Mouse (Mus musculus): ENCODE measurements around the gene Izumo2. TPM values are rescaled to one million over a fixed set of nuclear protein-coding genes. Genes with fewer than 3 reads are reported as not detected.
"Not testable (repeated sequence)": the region's sequence is repeated elsewhere in the genome, so short reads cannot be mapped to it uniquely, and the experiment has no call there.

Gene Izumo2
- total RNA-seq, 2 experiments from 2014 or later: not detected

DNA sequence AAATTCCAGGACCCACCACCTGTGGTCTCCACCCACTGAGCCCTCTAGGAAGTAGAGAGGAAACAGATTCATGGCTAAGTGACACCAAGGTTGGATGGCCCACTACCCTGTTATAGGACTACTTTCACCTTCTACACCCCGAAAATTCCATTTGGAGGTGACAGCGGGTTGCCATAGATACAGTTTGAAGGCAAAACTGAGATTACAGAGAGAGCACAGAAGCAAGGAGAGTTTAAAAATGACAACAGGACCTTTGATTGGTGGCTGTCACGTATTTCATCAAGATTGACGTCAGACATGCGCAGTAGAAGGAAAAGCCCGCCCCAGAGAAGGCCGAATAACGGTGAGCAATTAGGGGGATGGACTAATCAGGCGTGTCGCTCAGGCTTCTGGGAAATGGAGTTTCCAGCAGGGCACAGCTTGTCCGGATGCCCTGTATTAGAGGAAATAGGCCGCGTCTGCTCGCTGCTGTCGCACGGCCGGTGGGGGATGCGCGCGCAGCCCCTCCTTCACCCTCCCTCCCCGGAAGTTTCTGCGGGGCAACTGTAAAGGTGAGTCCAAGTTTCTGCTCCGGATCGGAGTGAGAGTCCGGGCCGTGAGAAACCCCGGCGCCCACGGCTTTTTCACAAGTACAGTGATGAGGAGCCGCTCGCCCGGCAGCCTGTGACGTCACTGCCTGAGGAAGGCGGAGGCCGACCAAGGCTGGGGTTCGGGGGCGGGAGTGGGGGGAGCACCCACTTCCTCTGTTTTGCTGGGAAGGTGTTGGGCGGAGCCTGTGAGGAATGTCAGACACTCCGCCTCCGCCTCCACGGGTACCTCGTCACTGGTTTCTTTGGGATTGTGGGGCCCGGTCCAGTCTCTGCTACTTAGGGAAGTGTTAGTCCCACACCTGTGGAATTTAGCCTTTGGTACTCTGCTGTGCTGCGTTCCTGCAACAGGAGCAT is 39.8 kb downstream of the Izumo2 start, which contains the start of gene Vrk3:
Gene Vrk3, plus strand, starts transcription at position 313 of the 944 bp plus-strand sequence.
- ATAC-seq (replicated peaks; ENCODE audit: low FRiP score, low TSS enrichment, poor library complexity, severe bottlenecking): peak; percentile 98

DNA sequence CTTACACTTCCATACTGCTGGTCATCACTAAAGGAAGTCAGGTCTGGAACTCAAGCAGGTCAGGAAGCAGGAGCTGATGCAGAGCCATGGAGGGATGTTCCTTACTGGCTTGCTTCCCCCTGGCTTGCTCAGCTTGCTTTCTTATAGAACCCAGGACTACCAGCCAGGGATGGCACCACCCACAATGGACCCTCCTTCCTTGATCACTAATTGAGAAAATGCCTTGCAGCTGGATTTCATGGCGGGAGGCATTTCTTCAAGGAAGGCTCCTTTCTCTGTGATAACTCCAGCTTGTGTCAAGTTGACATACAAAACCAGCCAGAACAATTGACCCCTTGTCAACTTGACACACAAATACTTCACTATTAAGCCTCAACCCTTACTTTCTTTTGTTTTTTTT is 42.4 kb downstream of the Izumo2 start, which contains the start of gene Zfp473:
Gene Zfp473, minus strand, starts transcription at position 101 of the 400 bp plus-strand sequence.
- ATAC-seq (replicated peaks; ENCODE audit: low FRiP score, low TSS enrichment, poor library complexity, severe bottlenecking): not testable (repeated sequence)

DNA sequence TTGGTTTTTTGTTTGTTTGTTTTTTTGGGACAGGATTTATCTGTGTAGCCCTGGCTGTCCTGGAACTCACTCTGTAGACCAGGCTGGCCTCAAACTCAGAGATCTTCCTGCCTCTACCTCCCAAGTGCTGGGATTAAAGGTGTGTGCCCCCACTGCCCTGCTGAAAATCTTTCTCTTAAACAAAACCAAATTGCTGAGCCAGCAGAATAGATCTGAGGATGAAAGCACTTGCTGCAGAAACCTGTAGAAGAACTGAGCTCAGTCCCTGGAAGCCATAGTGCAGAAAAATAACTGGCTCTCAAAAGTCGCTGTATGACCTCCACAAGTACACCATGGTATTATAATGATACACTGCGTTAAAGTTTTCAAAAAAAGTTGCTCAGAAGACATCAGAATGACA is 48.6 kb downstream of the Izumo2 start:
- ATAC-seq (replicated peaks; ENCODE audit: low FRiP score, low TSS enrichment, poor library complexity, severe bottlenecking): no peak

DNA sequence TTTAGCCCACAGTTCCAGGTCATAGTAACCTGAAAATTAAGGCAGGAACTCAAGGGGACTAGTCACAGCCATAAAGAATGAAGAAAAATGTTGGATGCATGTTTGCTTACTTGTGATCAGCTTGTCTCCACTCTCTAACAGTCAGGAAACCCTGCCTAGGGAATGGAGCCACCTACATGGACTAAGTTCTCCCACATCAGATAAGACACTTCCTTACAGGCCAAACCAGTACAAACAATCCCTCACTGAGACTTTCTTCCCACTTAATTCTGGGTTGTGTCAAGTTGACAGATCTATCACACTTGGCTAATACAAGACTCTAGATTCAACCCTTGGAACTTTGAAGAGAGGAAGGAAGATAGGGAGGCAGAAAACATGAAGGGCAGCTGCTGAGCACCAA is 51.8 kb downstream of the Izumo2 start:
- no peak for ATAC-seq (replicated peaks; ENCODE audit: low FRiP score, low TSS enrichment, poor library complexity, severe bottlenecking)

DNA sequence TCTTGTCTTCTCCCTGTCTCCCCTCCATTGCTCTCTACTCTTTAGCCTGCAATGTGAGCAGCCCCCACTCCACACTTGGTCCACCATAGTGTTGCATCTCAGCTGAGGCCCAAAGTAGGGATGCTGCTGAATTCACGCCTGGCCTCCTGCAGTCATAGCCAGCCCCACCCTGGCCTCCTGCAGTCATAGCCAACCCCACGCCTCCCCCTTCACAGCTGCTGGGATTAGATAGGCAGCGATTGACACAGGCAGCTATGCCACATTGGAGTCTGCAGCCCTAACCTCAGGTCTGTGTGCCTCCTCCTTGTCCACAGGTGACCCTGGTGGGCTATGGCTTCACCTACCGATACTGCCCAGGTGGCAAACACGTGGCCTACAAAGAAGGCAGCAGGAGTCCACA is 59.6 kb downstream of the Izumo2 start:
- peak; percentile 42 for ATAC-seq (replicated peaks; ENCODE audit: low FRiP score, low TSS enrichment, poor library complexity, severe bottlenecking)

Other genes with a start within 250 kb of the Izumo2 start
- not detected in 2 replicates for gene Aspdh, start 243.4 kb upstream of the Izumo2 start, total RNA-seq (2014; fragmentation: Nextera tagmentation)
- gene Aspdh, start 243.4 kb upstream of the Izumo2 start, total RNA-seq (2017): not detected in 2 replicates
- gene Josd2, start 240.8 kb upstream of the Izumo2 start, total RNA-seq (2014; fragmentation: Nextera tagmentation): 73.4 and 96.5 TPM in 2 replicates
- 25.0 and 30.6 TPM in 2 replicates for gene Josd2, start 240.8 kb upstream of the Izumo2 start, total RNA-seq (2017)
- 62.8 and 83.9 TPM in 2 replicates for gene Emc10, start 212.2 kb upstream of the Izumo2 start, total RNA-seq (2014; fragmentation: Nextera tagmentation)
- 30.1 and 31.1 TPM in 2 replicates for gene Emc10, start 212.2 kb upstream of the Izumo2 start, total RNA-seq (2017)
- not detected in 2 replicates for gene Fam71e1, start 212.2 kb upstream of the Izumo2 start, total RNA-seq (2014; fragmentation: Nextera tagmentation)
- 0.75 TPM in 1 of 2 replicates, not detected in the other for gene Fam71e1, start 212.2 kb upstream of the Izumo2 start, total RNA-seq (2017)
- 0.48 TPM in 1 of 2 replicates, not detected in the other for gene Mybpc2, start 184.1 kb upstream of the Izumo2 start, total RNA-seq (2014; fragmentation: Nextera tagmentation)
- gene Mybpc2, start 184.1 kb upstream of the Izumo2 start, total RNA-seq (2017): not detected in 2 replicates
- 0.67 and 4.7 TPM in 2 replicates for gene Spib, start 176.7 kb upstream of the Izumo2 start, total RNA-seq (2014; fragmentation: Nextera tagmentation)
- gene Spib, start 176.7 kb upstream of the Izumo2 start, total RNA-seq (2017): not detected in 2 replicates
- gene Pold1, start 159.9 kb upstream of the Izumo2 start, total RNA-seq (2014; fragmentation: Nextera tagmentation): 194 and 214 TPM in 2 replicates
- gene Pold1, start 159.9 kb upstream of the Izumo2 start, total RNA-seq (2017): 61.0 and 90.8 TPM in 2 replicates
- gene Nr1h2, start 154.8 kb upstream of the Izumo2 start, total RNA-seq (2014; fragmentation: Nextera tagmentation): 68.7 and 69.2 TPM in 2 replicates
- gene Nr1h2, start 154.8 kb upstream of the Izumo2 start, total RNA-seq (2017): 28.8 and 59.9 TPM in 2 replicates
- 5.3 and 10.3 TPM in 2 replicates for gene Napsa, start 136.4 kb upstream of the Izumo2 start, total RNA-seq (2014; fragmentation: Nextera tagmentation)
- 2.0 and 11.0 TPM in 2 replicates for gene Napsa, start 136.4 kb upstream of the Izumo2 start, total RNA-seq (2017)
- 1.9 and 7.9 TPM in 2 replicates for gene Kcnc3, start 118.1 kb upstream of the Izumo2 start, total RNA-seq (2014; fragmentation: Nextera tagmentation)
- gene Kcnc3, start 118.1 kb upstream of the Izumo2 start, total RNA-seq (2017): 0.11 TPM in 1 of 2 replicates, not detected in the other
- gene Myh14, start 37.9 kb upstream of the Izumo2 start, total RNA-seq (2014; fragmentation: Nextera tagmentation): not detected in 2 replicates
- not detected in 2 replicates for gene Myh14, start 37.9 kb upstream of the Izumo2 start, total RNA-seq (2017)
- 34.2 and 43.8 TPM in 2 replicates for gene Vrk3, start 39.7 kb downstream of the Izumo2 start, total RNA-seq (2014; fragmentation: Nextera tagmentation)
- gene Vrk3, start 39.7 kb downstream of the Izumo2 start, total RNA-seq (2017): 51.5 and 81.2 TPM in 2 replicates
- 0.22 and 2.0 TPM in 2 replicates for gene Zfp473, start 42.3 kb downstream of the Izumo2 start, total RNA-seq (2014; fragmentation: Nextera tagmentation)
- gene Zfp473, start 42.3 kb downstream of the Izumo2 start, total RNA-seq (2017): 6.5 TPM in 1 of 2 replicates, not detected in the other
- 103 and 109 TPM in 2 replicates for gene Nup62, start 107.3 kb downstream of the Izumo2 start, total RNA-seq (2014; fragmentation: Nextera tagmentation)
- 167 and 183 TPM in 2 replicates for gene Nup62, start 107.3 kb downstream of the Izumo2 start, total RNA-seq (2017)
- gene Il4i1, start 107.6 kb downstream of the Izumo2 start, total RNA-seq (2014; fragmentation: Nextera tagmentation): 2.5 and 6.5 TPM in 2 replicates
- 0.76 and 1.7 TPM in 2 replicates for gene Il4i1, start 107.6 kb downstream of the Izumo2 start, total RNA-seq (2017)
- 3.5 and 6.8 TPM in 2 replicates for gene Atf5, start 107.9 kb downstream of the Izumo2 start, total RNA-seq (2014; fragmentation: Nextera tagmentation)
- 1.3 and 2.8 TPM in 2 replicates for gene Atf5, start 107.9 kb downstream of the Izumo2 start, total RNA-seq (2017)
- 21.1 and 23.7 TPM in 2 replicates for gene Akt1s1, start 140.2 kb downstream of the Izumo2 start, total RNA-seq (2014; fragmentation: Nextera tagmentation)
- gene Akt1s1, start 140.2 kb downstream of the Izumo2 start, total RNA-seq (2017): 19.2 and 24.5 TPM in 2 replicates
- gene Tbc1d17, start 140.3 kb downstream of the Izumo2 start, total RNA-seq (2014; fragmentation: Nextera tagmentation): 26.7 and 61.9 TPM in 2 replicates
- gene Tbc1d17, start 140.3 kb downstream of the Izumo2 start, total RNA-seq (2017): 13.7 and 49.6 TPM in 2 replicates
- gene Pnkp, start 148.4 kb downstream of the Izumo2 start, total RNA-seq (2014; fragmentation: Nextera tagmentation): 25.2 and 58.9 TPM in 2 replicates
- 18.4 and 30.5 TPM in 2 replicates for gene Pnkp, start 148.4 kb downstream of the Izumo2 start, total RNA-seq (2017)
- gene Ptov1, start 161.0 kb downstream of the Izumo2 start, total RNA-seq (2014; fragmentation: Nextera tagmentation): 79.6 and 88.8 TPM in 2 replicates
- gene Ptov1, start 161.0 kb downstream of the Izumo2 start, total RNA-seq (2017): 19.6 and 40.9 TPM in 2 replicates
- 42.0 and 71.7 TPM in 2 replicates for gene Med25, start 184.0 kb downstream of the Izumo2 start, total RNA-seq (2014; fragmentation: Nextera tagmentation)
- 12.1 and 18.1 TPM in 2 replicates for gene Med25, start 184.0 kb downstream of the Izumo2 start, total RNA-seq (2017)
- gene Fuz, start 187.3 kb downstream of the Izumo2 start, total RNA-seq (2014; fragmentation: Nextera tagmentation): 12.0 and 19.8 TPM in 2 replicates
- 14.2 and 18.3 TPM in 2 replicates for gene Fuz, start 187.3 kb downstream of the Izumo2 start, total RNA-seq (2017)
- 95.3 and 104 TPM in 2 replicates for gene Ap2a1, start 220.8 kb downstream of the Izumo2 start, total RNA-seq (2014; fragmentation: Nextera tagmentation)
- 23.8 and 37.1 TPM in 2 replicates for gene Ap2a1, start 220.8 kb downstream of the Izumo2 start, total RNA-seq (2017)
- not detected in 2 replicates for gene Tsks, start 234.5 kb downstream of the Izumo2 start, total RNA-seq (2014; fragmentation: Nextera tagmentation)
- gene Tsks, start 234.5 kb downstream of the Izumo2 start, total RNA-seq (2017): not detected in 2 replicates

Measured in megakaryocyte-erythroid progenitor cell, adult 5-6 weeks (primary cell).